Mouse (Mus musculus) bone marrow, adult 2 months (tissue): ENCODE data around the gene Ccr4.

Source experiments
- CTCF ChIP-seq: fragments of 200-500 bp; IDR thresholded peaks from 2 replicates; pipeline ENCODE4 v1.5.1; 2011; ENCODE audit warnings: low read length, control low read depth; ENCODE audit not compliant: control insufficient read depth, insufficient read depth
- POLR2A ChIP-seq: fragments of 200-500 bp; IDR thresholded peaks from 2 replicates; pipeline ENCODE4 v1.6.1; 2011; ENCODE audit warnings: low read depth, mild to moderate bottlenecking, control low read depth, low read length, borderline replicate concordance; ENCODE audit not compliant: control insufficient read depth

GRCm38 (mm10) chr9:114512831-114513230 is 8.1 kb upstream of the Ccr4 start:
- no peak for TF ChIP-seq POLR2A
- no peak for TF ChIP-seq CTCF
